Mouse (Mus musculus): ENCODE results near the gene Dkk3. TPM values are rescaled to one million over a fixed set of nuclear protein-coding genes. Genes with fewer than 3 reads are reported as not detected.

The Dkk3 gene
- polyA plus RNA-seq, 1 experiment from 2014 or later: 22.9 TPM

DNA sequence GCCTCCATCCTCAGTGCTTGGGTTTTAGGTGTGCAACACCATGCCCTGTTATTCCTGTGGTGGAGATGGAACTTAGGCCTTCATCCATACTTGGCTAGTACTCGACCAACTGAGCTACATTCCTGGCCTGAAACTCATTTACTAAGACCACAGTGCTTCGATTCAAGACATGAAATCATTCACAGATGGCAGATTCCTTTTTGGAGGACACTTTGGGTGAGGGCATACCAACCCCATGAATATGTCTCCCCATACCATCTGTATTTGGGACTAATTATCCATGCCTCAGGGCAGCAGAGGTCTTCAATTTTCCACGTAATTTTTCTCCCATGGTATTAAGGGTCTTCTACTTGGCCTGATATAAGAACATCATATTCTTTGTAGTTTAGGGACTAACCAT, 16.2 kb downstream of the Dkk3 start:
- peak overlapping the region; percentile 74 for H3K27ac ChIP-seq (ENCODE audit: low read depth, low read length)
- no peak overlapping the region for H3K4me3 ChIP-seq (ENCODE audit: low read depth, low read length)
- 74% methylated on average over 3 of the region's 3 CpGs for WGBS
- H3K9ac ChIP-seq (ENCODE audit: low read length): no peak overlapping the region
- ATAC-seq (no peak), DNase-seq (ENCODE audit: low spot score) (no peak)
- no peaks in the 10 kb centered on the region for H3K9me3 ChIP-seq (replicated peaks; ENCODE audit: control insufficient read depth, low read length)
- H3K4me1 ChIP-seq (ENCODE audit: control insufficient read depth, insufficient read depth, low read length): peaks cover 10% of the 10 kb centered on the region; the same call in 1 of the 2 replicates
- no peaks in the 10 kb centered on the region; the same call in 1 of the 2 replicates for H3K36me3 ChIP-seq (ENCODE audit: control insufficient read depth, insufficient read depth, low read length)
- no peak overlapping the region for H3K4me2 ChIP-seq (ENCODE audit: low read length)
- H3K27me3 ChIP-seq (replicated peaks; ENCODE audit: control insufficient read depth, insufficient read depth, low read length): no peaks in the 10 kb centered on the region

- Histone ChIP-seq H3K27ac (ENCODE audit: low read depth, low read length) (no peak overlapping the region), H3K9ac (ENCODE audit: low read length) (no peak overlapping the region), H3K9me3 (replicated peaks; ENCODE audit: control insufficient read depth, low read length) (no peaks in the 10 kb centered on the region), H3K4me1 (ENCODE audit: control insufficient read depth, insufficient read depth, low read length) (peaks cover 10% of the 10 kb centered on the region; the same call in 1 of the 2 replicates), H3K4me2 (ENCODE audit: low read length) (no peak overlapping the region), H3K4me3 (ENCODE audit: low read depth, low read length) (no peak overlapping the region), H3K27me3 (replicated peaks; ENCODE audit: control insufficient read depth, insufficient read depth, low read length) (no peaks in the 10 kb centered on the region), H3K36me3 (ENCODE audit: control insufficient read depth, insufficient read depth, low read length) (no peaks in the 10 kb centered on the region; the same call in 1 of the 2 replicates)
- DNase-seq (ENCODE audit: low spot score): no peak
- ATAC-seq: no peak
- WGBS: 88% methylated on average over 2 of the region's 2 CpGs
These were observed 18.1 kb downstream of the Dkk3 start for GRCm38 (mm10) chr7:112140725-112141124.

GRCm38 (mm10) chr7:112138509-112139405, 20.1 kb downstream of the Dkk3 start:
- H3K4me2 ChIP-seq (ENCODE audit: low read length): no peak overlapping the region
- peaks cover 8% of the 10 kb centered on the region; the same call in 1 of the 2 replicates for H3K4me1 ChIP-seq (ENCODE audit: control insufficient read depth, insufficient read depth, low read length)
- H3K4me3 ChIP-seq (ENCODE audit: low read depth, low read length): no peak overlapping the region
- DNase-seq (ENCODE audit: low spot score): no peak
- H3K9ac ChIP-seq (ENCODE audit: low read length): no peak overlapping the region
- WGBS: 80% methylated on average over 11 of the region's 11 CpGs
- no peaks in the 10 kb centered on the region for H3K9me3 ChIP-seq (replicated peaks; ENCODE audit: control insufficient read depth, low read length)
- H3K27ac ChIP-seq (ENCODE audit: low read depth, low read length): no peak overlapping the region
- no peaks in the 10 kb centered on the region for H3K36me3 ChIP-seq (ENCODE audit: control insufficient read depth, insufficient read depth, low read length)
- ATAC-seq: no peak
- no peaks in the 10 kb centered on the region for H3K27me3 ChIP-seq (replicated peaks; ENCODE audit: control insufficient read depth, insufficient read depth, low read length)

DNA sequence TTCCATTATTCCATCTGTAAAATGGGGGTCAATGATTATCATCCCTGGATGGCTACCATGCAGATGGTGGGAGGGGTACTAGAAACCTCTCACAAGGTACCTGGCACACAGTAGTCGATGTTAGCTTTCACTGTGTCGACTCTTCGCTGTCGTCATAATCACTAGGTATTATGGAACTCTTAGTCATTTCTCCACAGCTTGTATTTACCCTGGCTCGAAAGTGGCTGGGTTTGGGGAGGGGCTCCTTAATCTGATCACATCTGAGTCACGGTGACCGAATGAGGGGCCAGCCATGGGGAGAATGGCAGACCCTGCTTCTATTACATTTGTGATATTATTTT, 20.7 kb downstream of the Dkk3 start:
- H3K4me3 ChIP-seq (ENCODE audit: low read depth, low read length): no peak overlapping the region
- H3K4me1 ChIP-seq (ENCODE audit: control insufficient read depth, insufficient read depth, low read length): peaks cover 4% of the 10 kb centered on the region; the same call in 1 of the 2 replicates
- no peaks in the 10 kb centered on the region for H3K36me3 ChIP-seq (ENCODE audit: control insufficient read depth, insufficient read depth, low read length)
- DNase-seq (ENCODE audit: low spot score) (no peak), ATAC-seq (no peak)
- 88% methylated on average over 7 of the region's 7 CpGs for WGBS
- no peak overlapping the region for H3K27ac ChIP-seq (ENCODE audit: low read depth, low read length)
- no peaks in the 10 kb centered on the region for H3K9me3 ChIP-seq (replicated peaks; ENCODE audit: control insufficient read depth, low read length)
- H3K27me3 ChIP-seq (replicated peaks; ENCODE audit: control insufficient read depth, insufficient read depth, low read length): no peaks in the 10 kb centered on the region
- no peak overlapping the region for H3K9ac ChIP-seq (ENCODE audit: low read length)
- no peak overlapping the region for H3K4me2 ChIP-seq (ENCODE audit: low read length)

DNA sequence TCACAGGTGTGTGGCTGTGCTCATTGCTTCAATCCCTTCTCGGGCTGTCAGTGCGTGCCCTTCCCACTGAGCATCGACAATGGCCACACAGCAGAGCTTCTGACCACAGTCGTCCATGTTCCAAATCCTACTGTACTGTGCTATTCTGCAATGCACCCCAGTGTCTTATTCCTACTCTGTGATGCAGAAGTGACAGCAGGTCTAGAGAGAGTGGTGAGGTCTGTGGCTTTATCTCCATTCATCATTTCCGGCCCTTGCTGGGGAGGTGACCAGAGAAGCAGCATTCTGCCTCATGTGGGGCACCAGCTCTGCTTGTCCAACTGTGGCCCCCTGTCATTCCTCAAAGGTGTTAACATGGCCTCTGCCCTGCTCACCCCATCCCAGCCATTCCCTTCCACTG, 22.3 kb downstream of the Dkk3 start:
- Histone ChIP-seq H3K9me3 (replicated peaks; ENCODE audit: control insufficient read depth, low read length) (no peaks in the 10 kb centered on the region), H3K4me2 (ENCODE audit: low read length) (no peak overlapping the region), H3K27me3 (replicated peaks; ENCODE audit: control insufficient read depth, insufficient read depth, low read length) (no peaks in the 10 kb centered on the region), H3K27ac (ENCODE audit: low read depth, low read length) (no peak overlapping the region), H3K4me1 (ENCODE audit: control insufficient read depth, insufficient read depth, low read length) (peaks cover 3% of the 10 kb centered on the region; the same call in 1 of the 2 replicates), H3K36me3 (ENCODE audit: control insufficient read depth, insufficient read depth, low read length) (no peaks in the 10 kb centered on the region), H3K9ac (ENCODE audit: low read length) (no peak overlapping the region), H3K4me3 (ENCODE audit: low read depth, low read length) (no peak overlapping the region)
- 74% methylated on average over 5 of the region's 5 CpGs for WGBS
- ATAC-seq (no peak), DNase-seq (ENCODE audit: low spot score) (no peak)

GRCm38 (mm10) chr7:112135161-112135560, 23.7 kb downstream of the Dkk3 start:
- Histone ChIP-seq H3K9me3 (replicated peaks; ENCODE audit: control insufficient read depth, low read length) (no peaks in the 10 kb centered on the region), H3K4me2 (ENCODE audit: low read length) (no peak overlapping the region), H3K27me3 (replicated peaks; ENCODE audit: control insufficient read depth, insufficient read depth, low read length) (no peaks in the 10 kb centered on the region), H3K4me1 (ENCODE audit: control insufficient read depth, insufficient read depth, low read length) (peaks cover 3% of the 10 kb centered on the region; the same call in 1 of the 2 replicates), H3K36me3 (ENCODE audit: control insufficient read depth, insufficient read depth, low read length) (no peaks in the 10 kb centered on the region), H3K4me3 (ENCODE audit: low read depth, low read length) (no peak overlapping the region), H3K9ac (ENCODE audit: low read length) (no peak overlapping the region), H3K27ac (ENCODE audit: low read depth, low read length) (no peak overlapping the region)
- 88% methylated on average over 4 of the region's 4 CpGs for WGBS
- DNase-seq (ENCODE audit: low spot score) (no peak), ATAC-seq (no peak)

GRCm38 (mm10) chr7:112133277-112133676, 25.6 kb downstream of the Dkk3 start:
- peaks cover 3% of the 10 kb centered on the region; the same call in 1 of the 2 replicates for H3K4me1 ChIP-seq (ENCODE audit: control insufficient read depth, insufficient read depth, low read length)
- no peak overlapping the region for H3K27ac ChIP-seq (ENCODE audit: low read depth, low read length)
- no peak overlapping the region for H3K9ac ChIP-seq (ENCODE audit: low read length)
- H3K4me2 ChIP-seq (ENCODE audit: low read length): no peak overlapping the region
- no peaks in the 10 kb centered on the region for H3K9me3 ChIP-seq (replicated peaks; ENCODE audit: control insufficient read depth, low read length)
- ATAC-seq: no peak
- no peak overlapping the region for H3K4me3 ChIP-seq (ENCODE audit: low read depth, low read length)
- no peak for DNase-seq (ENCODE audit: low spot score)
- WGBS: 88% methylated on average over 5 of the region's 5 CpGs
- no peaks in the 10 kb centered on the region for H3K36me3 ChIP-seq (ENCODE audit: control insufficient read depth, insufficient read depth, low read length)
- H3K27me3 ChIP-seq (replicated peaks; ENCODE audit: control insufficient read depth, insufficient read depth, low read length): no peaks in the 10 kb centered on the region

- Histone ChIP-seq H3K9ac (ENCODE audit: low read length) (no peak overlapping the region), H3K27ac (ENCODE audit: low read depth, low read length) (peak overlapping the region; percentile 33; the same call in 1 of the 2 replicates)
- peak; percentile 77 for DNase-seq (ENCODE audit: low spot score)
These were observed 26.9 kb downstream of the Dkk3 start for GRCm38 (mm10) chr7:112132005-112132404.

GRCm38 (mm10) chr7:112130660-112131059, 28.2 kb downstream of the Dkk3 start:
- Histone ChIP-seq H3K27me3 (replicated peaks; ENCODE audit: control insufficient read depth, insufficient read depth, low read length) (no peaks in the 10 kb centered on the region), H3K9ac (ENCODE audit: low read length) (no peak overlapping the region), H3K9me3 (replicated peaks; ENCODE audit: control insufficient read depth, low read length) (no peaks in the 10 kb centered on the region), H3K4me2 (ENCODE audit: low read length) (no peak overlapping the region), H3K4me3 (ENCODE audit: low read depth, low read length) (no peak overlapping the region), H3K27ac (ENCODE audit: low read depth, low read length) (no peak overlapping the region), H3K36me3 (ENCODE audit: control insufficient read depth, insufficient read depth, low read length) (no peaks in the 10 kb centered on the region), H3K4me1 (ENCODE audit: control insufficient read depth, insufficient read depth, low read length) (peaks cover 3% of the 10 kb centered on the region; the same call in 1 of the 2 replicates)
- WGBS: 96% methylated on average over 3 of the region's 3 CpGs
- ATAC-seq (no peak), DNase-seq (ENCODE audit: low spot score) (no peak)

More at GRCm38 (mm10) chr7:112132005-112132404, 26.9 kb downstream of the Dkk3 start:
- H3K4me1 ChIP-seq (ENCODE audit: control insufficient read depth, insufficient read depth, low read length): peaks cover 3% of the 10 kb centered on the region; the same call in 1 of the 2 replicates
- no peaks in the 10 kb centered on the region for H3K36me3 ChIP-seq (ENCODE audit: control insufficient read depth, insufficient read depth, low read length)
- H3K9me3 ChIP-seq (replicated peaks; ENCODE audit: control insufficient read depth, low read length): no peaks in the 10 kb centered on the region
- no peak overlapping the region for H3K4me2 ChIP-seq (ENCODE audit: low read length)
- no peak overlapping the region for H3K4me3 ChIP-seq (ENCODE audit: low read depth, low read length)
- 13% methylated on average over 6 of the region's 6 CpGs for WGBS
- peak; percentile 81 for ATAC-seq
- H3K27me3 ChIP-seq (replicated peaks; ENCODE audit: control insufficient read depth, insufficient read depth, low read length): no peaks in the 10 kb centered on the region

All from forebrain, embryonic 14.5 days (tissue).